Mouse (Mus musculus): ENCODE results near the gene Pxdn.

- no peak for TF ChIP-seq CTCF (IDR thresholded peaks at IDR 0.05; ENCODE audit: low read depth, low read length)
- no peak for TF ChIP-seq TAL1 (conservative IDR thresholded peaks at IDR 0.05; ENCODE audit: low read depth, low read length)
These were observed 45.8 kb downstream of the Pxdn start for GRCm38 (mm10) chr12:29983190-29983589.

Data from G1E (cell line).